Mouse (Mus musculus): ENCODE measurements around the gene Pdzrn3.

DNA sequence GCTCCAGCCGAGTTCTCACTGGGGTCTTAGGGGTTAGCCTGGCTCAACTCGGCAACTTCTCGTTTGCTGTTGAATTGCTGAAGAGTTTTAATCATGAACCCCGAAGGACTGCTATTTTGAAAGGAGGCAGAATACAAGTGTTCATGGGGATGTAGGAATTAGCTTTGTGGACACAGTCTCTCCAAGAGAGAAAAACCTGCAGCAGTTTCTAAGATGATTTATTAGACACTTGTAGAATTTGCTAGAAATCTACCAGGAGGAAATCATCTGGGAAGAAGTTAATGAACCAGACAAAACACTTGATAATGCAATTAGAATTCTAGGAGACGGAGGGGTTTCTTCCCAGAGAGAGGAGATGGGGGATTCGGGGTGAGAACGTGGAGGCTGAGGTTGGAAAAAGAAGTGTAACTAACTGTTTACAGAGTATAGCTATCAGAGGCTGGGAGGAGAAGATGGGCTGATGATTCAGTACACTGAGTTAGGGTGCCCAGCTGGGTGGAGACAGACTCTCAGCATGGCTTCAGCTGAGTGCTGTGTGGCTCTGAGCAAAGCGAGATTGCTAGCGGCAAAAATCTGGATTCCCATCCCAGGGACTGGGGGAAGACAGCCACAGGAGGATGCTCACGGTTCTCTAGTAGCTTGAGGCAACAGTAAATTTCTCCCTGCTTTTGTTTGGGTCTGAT lies 193.5 kb downstream of the Pdzrn3 start:
- TF ChIP-seq GATA1 (IDR thresholded peaks at IDR 0.05; ENCODE audit: borderline replicate concordance, low read length) (no peak), CTCF (IDR thresholded peaks at IDR 0.05; ENCODE audit: low read depth, low read length) (no peak)
